Mouse (Mus musculus): ENCODE measurements around the gene Klhl5.
"Not testable (repeated sequence)": the region's sequence is repeated elsewhere in the genome, so short reads cannot be mapped to it uniquely, and the experiment has no call there.

Gene Klhl5

DNA sequence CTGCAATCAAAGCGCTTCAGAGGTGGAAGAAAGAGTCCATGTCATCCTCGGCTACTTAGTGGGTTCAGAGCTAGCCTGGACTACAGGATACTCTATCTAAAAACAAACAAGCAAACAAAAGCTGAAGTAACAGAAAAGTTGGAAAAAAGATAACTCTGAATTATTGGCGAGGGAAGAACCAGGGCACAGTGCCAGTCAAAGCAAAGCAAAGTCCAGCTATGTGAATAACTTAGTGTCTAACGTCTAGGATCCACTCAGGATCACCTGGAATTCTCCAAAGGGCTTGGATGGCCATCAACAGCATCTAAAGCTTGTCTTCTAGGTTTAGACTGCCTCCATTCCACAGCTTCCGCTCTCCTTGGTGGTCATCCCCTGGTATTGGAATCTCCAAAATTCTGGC lies 9.9 kb upstream of the Klhl5 start:
- DNase-seq (ENCODE audit: low read depth): no peak

DNA sequence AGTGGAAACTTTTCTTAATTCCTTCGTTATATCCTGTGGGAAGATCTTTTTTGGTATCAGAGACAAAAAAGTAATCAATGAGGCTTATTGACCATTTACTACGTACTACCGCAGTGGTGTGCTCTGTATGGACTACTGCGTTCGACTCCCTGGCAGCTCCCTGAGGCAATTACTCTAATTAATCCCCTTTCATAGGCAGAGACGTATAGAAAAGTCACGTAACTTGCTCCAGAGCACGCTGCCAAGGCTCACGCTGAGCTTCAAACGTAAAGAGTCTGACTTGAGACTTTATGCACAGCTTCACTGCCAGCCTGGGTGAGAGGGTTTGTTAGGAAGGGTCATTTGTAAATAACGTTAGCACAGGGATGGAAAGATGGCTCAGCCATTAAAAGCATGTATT lies 7.3 kb upstream of the Klhl5 start:
- DNase-seq (ENCODE audit: low read depth): no peak

DNA sequence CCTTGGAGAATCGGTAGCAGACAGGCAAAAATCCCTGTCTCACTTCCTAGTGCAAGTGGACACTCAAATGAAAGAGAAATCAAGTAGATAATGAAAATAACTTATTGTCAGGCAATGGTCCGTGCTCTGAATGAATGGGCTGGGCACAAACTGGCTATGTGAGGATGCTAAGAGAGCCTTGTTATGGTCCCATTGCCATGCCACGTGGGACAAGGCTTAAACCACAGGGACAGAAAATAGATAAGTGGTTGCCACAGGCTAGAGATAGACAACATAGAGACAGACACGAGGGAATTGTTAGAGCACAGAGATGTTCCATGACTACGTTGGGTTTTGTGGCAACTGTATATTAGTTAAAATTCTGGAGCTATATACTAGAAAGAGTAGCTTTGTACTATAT lies 6.1 kb upstream of the Klhl5 start:
- DNase-seq (ENCODE audit: low read depth): no peak

DNA sequence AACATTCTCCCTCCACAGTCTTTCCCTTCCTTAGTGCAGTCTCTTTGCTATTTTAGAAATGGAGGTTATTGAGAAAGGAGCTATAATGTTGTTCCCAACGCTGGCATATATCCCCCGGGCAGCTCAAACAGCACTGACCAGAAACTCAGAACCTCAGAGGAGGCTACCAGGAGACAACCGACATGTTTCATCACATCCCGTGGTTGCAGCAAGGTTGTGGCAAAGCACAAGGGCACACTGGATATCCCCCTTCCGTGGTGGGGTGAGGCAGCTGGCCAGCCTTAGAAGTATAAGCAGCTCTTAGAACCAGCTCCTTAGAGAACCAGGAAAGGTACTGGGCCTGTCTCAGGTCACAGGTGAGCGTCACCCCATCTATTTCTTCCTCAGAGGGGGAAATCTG lies 5.7 kb upstream of the Klhl5 start:
- DNase-seq (ENCODE audit: low read depth): no peak

DNA sequence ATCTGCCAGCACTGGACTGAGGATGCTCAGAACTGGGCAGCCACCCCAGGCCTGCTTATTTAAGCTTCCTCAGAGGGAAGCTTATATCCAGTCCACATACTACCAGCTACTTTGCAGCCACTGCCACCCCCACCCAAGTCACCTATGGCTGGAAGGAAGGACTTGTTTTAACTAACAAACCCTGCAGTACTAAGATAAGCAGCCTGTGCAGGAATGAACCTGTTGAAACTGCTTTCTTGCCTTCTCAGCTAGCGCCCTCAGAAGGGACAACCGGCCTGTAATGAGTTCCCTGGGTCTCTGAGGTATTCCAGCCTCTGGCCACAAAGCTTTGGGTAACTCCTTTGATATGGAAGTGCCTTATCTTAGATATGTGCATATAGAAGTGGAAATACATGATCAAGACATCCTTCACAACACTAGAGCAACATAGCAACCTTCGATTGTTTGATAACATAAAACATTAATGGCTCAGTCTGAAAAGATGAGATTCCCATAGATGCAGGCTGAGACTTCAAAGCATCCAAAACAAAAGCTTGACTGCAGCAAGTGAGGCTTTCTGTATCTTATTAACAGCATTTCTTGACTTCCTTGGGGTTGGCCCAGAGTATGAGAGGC lies 5.2 kb upstream of the Klhl5 start:
- no peak for DNase-seq (ENCODE audit: low read depth)

DNA sequence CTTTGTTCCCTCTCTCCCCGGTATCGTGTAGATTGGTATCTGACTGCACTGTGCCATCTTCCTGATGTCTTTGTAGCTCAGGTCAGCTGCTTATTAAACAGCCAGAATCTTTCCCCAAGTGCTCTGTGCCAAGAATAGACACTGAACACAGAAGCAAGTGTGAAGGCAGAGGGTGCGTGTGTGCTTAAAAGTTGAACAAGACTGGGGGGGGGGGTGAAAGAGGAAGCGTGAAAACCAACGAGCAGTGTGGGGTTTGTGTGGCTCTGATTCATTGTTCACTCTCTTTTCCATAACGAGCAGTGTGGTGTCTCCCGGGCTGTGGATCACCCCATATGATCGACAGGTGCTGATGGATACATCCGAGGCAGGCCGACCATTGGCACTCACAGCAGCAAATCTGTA lies 4.7 kb upstream of the Klhl5 start:
- DNase-seq (ENCODE audit: low read depth): no peak

DNA sequence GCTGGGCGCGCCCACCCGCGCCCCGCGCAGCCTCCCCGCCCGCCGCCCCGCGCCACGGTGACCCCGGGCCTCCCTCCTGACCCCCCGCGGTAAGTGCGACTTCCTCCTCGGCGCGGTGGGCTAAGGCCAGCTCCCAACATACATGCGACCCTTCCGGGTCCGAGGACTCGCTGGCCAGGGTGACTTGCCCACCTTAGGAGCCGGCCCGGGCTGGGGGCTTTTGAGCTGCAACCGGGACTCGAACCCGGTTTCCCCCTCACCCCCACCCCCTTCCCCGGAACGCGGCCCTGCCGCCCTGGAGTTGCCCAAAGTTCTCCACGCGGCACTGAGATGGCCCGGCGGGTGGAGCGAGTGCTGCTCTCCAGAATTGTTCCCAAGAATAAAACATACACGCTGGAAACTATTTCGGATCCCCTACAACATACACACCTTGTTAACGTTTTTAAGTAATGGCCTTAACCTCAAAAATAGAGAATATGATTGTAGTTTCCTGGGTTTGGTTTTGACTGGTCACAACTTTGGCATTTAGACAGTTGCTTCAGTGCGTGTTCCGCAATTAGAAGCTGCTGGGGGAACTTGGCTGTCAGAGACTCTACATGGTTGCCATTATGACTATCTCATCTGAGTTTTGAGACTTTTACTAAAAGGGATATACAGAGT lies 564 bp downstream of the Klhl5 start:
- DNase-seq (ENCODE audit: low read depth): no peak

DNA sequence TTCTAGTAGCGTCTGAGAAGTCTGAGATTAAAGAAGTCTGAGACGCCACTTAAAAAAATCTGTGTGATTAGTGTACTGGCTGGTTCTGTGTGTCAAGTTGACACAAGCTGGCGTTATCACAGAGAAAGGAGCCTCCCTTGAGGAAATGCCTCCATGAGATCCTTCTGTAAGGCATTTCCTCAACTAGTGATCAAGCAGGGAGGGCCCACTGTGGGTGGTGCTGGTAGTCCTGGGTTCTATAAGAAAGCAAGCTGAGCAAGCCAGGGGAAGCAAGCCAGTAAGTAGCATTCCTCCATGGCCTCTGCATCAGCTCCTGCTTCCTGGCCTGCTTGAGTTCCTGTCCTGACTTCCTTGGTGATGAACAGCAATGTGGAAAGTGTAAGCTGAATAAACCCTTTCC lies 4.9 kb downstream of the Klhl5 start:
- not testable (repeated sequence) for DNase-seq (ENCODE audit: low read depth)

DNA sequence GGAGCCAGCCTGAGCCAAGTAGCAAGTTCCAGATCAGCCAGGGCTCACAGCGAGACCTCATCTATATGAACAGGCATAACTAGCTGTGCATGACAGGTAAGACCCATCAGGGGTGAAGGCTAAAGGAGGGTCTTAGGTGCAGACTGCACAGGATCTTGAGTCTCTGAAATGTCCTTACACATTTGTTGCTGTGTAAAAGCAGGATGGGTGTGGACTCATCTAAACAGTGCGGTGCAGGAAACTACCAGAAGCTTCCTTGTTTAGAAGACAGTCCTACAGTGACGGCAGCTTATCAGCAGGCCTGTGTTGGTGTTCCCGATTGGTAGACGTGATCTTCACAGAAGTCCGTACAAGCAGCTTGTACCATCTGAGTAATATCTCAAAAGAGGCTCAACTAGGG lies 6.0 kb downstream of the Klhl5 start:
- no peak for DNase-seq (ENCODE audit: low read depth)

DNA sequence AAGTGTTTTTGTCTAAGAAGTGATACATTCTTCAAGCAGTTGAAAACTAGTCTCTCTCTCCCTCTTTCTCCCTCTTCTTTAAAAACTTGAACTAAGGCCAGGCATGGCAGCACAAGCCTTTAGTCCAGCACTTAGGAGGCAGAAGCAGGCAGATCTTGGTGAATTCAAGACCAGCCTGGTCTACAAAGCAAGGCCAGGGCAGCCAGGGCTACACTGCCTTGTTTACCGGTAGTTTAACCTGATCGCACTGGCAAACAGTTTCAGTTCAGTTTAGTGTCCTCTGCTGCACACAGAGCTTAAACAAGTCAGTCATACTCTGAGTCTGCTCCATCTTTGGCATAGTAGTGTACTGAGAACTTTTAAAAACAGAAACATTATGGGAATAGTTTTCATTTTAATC lies 9.4 kb downstream of the Klhl5 start:
- no peak for DNase-seq (ENCODE audit: low read depth)

DNA sequence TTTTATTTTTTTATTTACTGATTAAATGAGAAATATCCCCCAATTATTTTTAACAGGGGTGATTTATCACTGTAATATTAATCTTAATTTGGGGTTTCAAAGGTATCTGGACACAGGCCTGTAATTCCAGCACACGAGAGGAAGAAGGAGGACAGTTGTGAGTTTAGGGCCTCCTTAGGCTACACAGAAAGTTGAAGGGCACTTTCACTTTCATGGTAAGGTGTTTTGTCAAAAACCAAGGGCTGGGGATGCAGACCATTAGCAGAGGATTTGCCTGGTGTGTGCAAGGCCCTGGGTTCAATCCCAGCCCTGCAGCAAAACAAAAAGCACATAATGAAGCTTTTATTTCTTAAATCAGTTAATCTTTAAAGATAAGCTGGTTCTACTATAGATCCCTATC lies 12.2 kb downstream of the Klhl5 start:
- DNase-seq (ENCODE audit: low read depth): no peak

DNA sequence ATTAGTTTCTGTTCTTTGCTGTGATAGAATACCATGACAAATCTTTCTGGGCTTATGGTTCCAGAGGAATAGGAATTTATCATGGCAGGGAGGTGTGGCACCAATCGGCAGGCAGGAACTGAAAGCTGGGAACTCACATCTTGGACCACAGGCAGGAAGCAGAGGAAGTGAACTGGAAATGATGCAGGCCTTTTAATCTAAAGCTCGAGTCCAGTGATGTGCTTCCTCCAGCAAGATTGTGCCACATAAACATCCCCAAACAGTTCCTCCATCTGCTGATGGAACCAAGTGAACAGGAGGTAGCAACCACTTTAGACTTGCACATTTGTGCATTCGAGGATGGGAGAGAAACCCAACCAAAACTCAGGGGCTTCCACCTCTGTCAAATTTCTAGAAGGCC lies 12.6 kb downstream of the Klhl5 start:
- no peak for DNase-seq (ENCODE audit: low read depth)

DNA sequence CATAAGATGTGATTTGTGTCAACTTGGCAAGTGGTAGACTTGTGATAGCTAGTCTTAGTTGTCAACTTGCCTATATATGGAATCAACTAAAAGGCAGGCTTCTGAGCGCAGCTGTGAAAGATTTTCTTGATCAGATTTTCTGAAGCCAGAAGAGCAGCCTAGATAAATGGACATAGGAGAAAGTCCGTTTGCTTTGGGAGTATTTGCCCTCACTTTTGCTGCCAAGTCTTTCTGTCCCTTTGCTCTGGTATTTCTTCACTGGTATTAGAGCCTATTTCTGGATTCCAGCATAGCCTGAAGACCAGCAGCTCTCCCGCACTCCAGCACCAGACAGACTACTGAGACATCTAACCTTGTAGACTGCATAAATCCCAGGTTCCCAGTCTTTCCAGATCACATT lies 15.3 kb downstream of the Klhl5 start:
- no peak for DNase-seq (ENCODE audit: low read depth)

DNA sequence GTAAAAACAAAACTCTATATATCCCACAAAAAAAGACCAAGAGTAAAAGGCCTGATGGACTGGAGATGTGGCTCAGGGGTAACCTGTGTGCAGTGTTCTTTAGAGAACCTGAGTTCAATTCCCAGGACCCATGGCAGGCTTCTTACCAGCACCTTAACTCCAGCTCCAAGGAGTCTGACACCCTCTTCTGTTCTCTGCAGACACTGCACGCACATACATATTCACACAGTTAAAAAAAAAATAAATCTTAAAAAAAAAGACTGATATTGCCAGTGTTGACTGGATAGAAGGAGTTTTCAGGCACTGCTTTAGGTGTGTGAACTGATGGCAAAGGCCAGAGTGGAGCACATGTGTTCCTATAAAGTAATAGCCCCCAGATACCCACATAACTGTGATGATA lies 18.8 kb downstream of the Klhl5 start:
- no peak for DNase-seq (ENCODE audit: low read depth)

DNA sequence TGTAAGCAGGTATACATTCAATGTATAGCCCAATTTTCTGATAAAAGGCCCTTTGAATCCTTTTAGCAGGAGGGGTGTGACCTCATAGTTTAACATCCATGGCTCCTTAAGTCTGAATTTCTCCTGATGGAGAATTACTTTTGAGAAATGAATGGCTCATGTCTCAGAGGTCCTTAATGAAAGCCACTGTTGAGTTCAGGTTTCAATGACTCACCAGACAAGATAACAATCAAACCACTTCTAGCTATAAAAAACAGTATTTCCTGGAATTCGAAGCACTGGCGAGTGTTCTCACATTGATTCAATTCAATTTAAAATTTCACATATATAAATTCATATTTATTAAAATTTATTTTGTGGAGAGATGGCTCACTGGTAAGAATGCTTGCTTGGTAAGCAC lies 21.1 kb downstream of the Klhl5 start:
- no peak for DNase-seq (ENCODE audit: low read depth)

DNA sequence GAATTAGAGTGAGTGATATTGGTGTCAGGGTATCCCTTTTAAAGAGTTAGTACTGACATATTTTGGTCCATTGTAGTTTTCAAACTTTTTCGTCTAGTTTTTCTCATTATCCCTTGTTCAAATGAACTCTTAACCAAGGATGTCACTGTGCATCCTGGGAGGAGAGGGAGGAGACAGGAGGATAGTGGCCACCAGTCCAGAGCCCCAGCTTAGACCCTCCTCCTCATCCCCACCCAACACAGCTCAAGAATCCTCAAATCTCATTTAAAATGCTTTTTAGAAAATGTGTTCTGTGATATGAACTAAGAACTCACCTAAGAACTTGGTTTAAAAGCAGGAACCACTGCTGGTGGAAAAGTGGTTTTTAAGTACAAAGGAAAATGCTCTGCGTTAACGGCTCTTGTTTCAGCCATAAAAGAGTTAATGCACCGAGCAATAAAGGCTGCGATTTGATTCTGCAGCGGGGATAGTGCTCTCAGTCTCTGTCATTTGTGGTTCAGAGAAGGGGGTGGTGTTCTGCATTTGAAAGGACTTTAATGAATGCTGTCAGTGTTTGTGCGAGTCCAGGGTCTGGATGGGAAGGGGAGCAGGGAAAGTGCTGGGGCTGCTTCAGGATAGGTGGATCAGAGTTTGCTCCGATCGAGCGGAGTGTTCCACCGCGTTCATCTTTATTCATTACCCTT lies 23.3 kb downstream of the Klhl5 start:
- no peak for DNase-seq (ENCODE audit: low read depth)

DNA sequence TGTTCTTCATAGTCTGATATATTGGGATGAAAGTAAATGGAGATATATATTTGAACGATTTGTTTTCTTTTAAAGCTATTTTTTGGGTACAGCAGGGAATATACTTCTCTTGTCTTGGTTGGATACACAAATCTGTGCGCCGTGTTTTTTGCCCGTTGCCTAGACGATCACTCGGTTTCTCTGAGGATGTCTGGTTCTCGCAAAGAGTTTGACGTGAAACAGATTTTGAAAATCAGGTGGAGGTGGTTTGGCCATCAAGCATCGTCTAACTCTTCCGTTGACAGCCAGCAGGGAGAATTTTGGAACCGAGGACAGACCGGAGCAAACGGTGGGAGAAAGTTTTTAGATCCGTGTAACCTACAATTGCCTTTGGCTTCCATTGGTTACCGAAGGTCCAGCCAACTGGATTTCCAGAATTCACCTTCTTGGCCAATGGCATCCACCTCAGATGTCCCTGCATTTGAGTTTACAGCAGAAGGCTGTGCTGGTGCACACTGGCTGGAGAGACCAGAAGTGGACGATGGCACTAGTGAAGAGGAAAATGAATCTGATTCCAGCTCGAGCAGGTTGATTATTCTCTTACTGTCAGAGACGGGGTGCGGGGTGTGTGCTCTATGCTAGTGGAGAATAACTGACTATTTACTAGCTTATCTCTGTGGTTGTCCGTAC lies 24.0 kb downstream of the Klhl5 start:
- DNase-seq (ENCODE audit: low read depth): no peak

DNA sequence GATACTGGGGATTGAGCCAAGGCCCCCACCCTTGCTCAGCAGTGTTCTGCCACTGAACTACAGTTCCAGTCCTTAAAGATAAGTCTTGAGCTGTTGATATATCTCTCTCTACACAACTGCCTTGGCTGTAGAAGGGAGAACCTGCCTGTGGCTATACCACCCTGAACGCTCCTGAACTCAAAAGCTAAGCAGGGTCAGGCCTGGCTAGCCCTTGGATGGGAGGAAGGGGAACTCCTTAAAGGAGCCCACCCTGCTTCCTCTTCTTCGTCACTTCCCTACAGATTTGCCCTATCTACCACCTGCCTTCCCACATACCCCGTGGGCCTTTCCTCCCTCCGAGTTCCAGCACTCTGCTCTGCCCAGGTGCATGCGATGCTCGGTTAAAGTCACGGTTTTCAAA lies 28.8 kb downstream of the Klhl5 start:
- no peak for DNase-seq (ENCODE audit: low read depth)

DNA sequence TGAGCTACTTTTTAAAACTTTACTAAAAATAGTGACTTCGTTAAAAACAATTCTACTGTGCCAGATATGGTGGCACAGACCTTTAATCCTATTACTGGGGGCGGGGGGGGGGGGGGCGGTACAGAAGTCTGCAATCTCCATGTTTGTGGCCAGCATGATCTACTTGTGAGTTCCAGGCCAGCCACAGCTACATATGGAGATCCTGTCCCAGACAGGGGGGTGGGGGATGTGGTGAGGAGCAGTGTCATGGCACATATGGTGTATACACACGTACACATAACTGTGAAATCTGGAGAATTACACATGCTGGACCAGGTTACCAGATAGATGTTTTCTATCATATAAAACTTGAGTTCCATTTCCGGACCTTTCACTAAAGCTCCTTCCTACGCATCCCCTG lies 29.7 kb downstream of the Klhl5 start:
- no peak for DNase-seq (ENCODE audit: low read depth)

DNA sequence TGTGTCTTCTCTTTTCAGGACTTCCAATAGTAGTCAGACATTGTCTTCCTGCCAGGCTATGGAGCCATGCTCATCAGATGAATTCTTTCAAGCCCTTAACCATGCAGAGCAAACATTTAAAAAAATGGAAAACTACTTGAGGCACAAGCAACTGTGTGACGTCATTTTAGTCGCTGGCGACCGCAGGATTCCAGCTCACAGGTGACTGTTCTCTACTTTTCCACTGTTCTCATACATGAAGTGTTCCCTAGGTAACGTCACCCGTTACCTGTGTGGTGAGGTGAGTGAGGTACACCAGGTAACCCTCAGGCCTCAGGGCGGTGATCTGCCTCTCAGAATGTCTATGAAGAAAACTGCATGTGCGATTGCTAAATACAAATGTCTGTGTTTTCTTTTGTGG lies 33.9 kb downstream of the Klhl5 start:
- DNase-seq (ENCODE audit: low read depth): no peak

DNA sequence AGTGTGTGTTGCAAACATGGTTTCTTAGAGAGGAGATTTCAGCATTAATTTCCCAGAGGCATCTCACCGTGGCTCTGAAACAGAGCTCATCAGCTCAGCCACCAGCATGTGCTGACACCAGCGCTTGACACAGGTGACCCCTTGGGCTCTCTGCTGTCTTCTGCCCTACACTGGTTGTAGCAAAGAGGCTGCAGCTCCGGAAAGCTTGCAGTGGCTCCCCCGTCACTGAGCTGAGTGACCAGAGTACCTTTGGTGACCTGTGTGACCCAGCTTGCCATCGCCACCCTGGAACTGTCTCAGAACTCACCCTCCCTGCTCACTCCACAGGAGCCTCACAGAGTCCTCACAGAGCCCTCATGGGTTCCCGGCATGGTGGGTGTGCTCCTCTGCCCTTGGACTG lies 34.9 kb downstream of the Klhl5 start:
- no peak for DNase-seq (ENCODE audit: low read depth)

DNA sequence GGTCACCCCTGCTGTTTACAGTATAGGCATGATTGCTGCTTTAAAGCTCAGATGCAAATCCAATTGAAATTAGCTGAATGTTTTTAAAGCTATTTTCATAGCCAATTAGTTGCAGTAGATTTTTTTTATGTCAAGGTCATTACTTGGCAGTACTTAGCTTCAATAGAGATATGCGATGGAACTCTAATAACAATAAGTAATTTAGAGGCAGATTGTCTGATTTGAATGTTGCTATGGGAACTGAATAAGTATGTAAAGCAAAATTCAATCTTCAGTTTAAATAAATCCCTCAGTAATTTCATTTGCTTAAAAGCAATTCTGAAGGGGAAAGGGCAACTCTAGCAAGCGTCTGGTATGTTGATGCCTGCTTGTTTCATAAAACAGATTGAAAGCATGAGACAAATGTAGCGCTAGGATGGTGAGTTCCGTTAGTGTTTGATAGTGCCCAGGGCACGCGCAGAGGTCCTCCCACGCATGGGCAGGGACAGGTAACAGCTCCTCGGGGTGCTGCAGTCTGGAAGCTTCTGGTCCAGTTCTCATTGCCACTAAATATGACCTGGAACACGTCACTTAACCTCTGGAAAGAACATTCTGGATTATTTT lies 38.3 kb downstream of the Klhl5 start:
- DNase-seq (ENCODE audit: low read depth): no peak

DNA sequence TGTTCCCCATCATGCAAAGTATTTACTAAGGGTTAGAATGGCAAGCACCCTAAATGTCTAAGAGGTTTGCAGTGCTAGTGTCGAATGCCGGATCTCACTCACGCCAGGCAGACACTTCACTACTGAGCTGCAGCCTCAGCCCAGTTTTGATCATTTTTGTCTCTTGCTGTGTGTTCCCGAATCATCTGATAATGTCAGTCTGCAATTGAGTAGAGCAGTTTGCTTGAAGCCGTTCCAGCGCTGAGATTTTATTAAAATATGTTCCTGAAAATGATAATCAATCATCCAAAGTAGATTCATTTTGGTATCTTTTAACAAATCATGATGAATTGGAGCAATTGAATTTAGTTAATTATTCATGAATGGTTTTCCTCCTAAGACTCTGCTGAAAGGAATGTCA lies 39.4 kb downstream of the Klhl5 start:
- DNase-seq (ENCODE audit: low read depth): no peak
